Mouse (Mus musculus): Measurements from ENCODE around the gene Thap4. TPM values are rescaled to one million over a fixed set of nuclear protein-coding genes. Genes with fewer than 3 reads are reported as not detected.

The Thap4 gene
- total RNA-seq, 1 experiment from 2014 or later, result 6.8 TPM

DNA sequence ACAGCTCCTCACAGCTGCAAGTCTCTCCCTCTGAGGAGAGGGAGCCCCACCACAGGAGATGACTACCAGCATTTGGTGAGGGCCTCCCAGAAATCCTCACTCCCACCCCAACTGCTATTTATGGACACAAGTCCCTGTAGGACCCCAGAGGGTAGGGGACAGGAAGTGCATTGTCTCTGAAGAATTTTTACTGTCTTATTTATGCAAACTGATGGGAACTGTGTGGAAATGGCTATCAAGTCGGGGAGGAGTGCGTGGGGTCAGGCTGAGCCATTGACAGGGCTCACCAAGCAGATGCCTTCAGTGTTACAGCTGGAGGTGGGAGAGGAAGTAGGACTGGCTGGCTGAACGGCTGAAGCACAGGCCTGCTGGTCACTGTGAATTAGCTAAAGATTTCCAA is 57.3 kb downstream of the Thap4 start:
- ATAC-seq (replicated peaks; ENCODE audit: insufficient number of reproducible peaks, low FRiP score, low TSS enrichment, poor library complexity, severe bottlenecking), result no peak

DNA sequence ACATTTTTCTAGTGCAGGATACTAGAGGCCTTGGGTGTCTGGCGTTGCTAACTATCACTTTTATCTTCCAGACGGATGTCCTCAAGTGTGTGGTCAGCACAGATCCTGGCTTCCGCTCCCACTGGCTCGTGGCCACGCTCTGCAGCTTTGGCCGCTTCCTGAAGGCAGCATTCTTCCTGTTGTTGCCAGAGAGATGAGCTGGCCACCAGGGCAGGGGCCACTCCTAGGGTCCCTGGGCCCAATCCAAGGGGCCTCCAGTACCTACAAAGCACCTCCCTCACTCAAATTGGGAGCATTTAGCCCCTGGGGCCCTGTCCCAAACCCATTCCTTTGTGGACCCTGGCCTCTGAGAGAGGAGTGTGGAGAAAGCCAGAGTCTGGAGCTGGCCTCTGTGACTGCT is 59.7 kb downstream of the Thap4 start:
- no peak for ATAC-seq (replicated peaks; ENCODE audit: insufficient number of reproducible peaks, low FRiP score, low TSS enrichment, poor library complexity, severe bottlenecking)

DNA sequence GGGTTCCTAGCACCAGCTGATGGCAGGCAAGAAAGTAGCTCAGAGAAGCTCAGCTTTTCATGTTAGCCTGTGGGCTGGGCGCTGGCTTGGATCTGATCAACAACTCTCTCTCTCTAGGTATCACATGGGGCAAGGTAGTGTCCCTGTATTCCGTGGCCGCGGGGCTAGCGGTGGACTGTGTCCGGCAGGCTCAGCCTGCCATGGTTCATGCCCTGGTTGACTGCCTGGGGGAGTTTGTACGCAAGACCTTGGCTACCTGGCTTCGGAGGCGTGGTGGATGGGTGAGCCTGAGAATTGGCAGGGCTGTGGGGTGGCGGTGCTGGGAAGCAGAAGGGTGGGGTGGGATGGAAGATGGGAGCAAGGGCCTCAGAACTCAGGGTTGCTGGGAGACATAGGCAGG is 60.7 kb downstream of the Thap4 start:
- no peak for ATAC-seq (replicated peaks; ENCODE audit: insufficient number of reproducible peaks, low FRiP score, low TSS enrichment, poor library complexity, severe bottlenecking)

DNA sequence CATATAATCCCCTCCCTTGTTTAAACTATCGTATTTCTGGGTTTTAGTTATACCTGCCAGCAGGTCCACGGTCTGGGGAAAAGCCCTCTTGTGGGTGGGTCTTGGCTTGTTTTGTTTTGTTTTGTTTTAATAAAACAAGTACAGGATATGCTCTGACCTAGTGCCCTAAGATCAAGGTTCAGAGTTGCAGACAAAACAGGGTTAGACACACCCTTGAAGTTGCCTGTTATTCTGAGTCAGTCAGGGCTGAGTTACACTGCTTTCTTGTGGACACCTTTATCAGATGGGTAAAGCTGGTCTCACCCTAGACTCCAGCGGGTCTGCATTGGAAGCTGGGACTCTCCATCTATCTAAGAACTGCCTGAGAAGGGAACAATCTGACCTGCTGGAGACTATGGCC is 61.2 kb downstream of the Thap4 start:
- ATAC-seq (replicated peaks; ENCODE audit: insufficient number of reproducible peaks, low FRiP score, low TSS enrichment, poor library complexity, severe bottlenecking), result no peak

DNA sequence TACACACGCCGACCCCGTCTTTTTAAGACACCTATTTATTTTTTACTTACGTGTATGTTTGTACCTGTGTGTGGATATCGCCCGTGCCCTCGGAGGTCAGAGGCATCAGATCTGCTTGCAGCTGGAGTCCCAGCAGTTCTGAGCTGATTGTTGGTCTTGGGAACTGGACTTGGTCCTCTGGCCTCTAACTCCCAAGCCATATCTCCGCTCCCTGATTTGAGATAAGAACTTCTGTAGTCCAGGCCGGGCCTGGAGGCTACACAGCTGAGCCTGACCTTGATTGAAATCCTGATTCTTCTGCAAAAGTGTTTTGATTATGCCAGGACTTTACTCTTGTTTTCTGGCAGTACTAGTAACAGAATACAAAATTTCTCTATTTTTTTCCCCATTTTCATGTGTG is 61.9 kb downstream of the Thap4 start:
- ATAC-seq (replicated peaks; ENCODE audit: insufficient number of reproducible peaks, low FRiP score, low TSS enrichment, poor library complexity, severe bottlenecking), result no peak

DNA sequence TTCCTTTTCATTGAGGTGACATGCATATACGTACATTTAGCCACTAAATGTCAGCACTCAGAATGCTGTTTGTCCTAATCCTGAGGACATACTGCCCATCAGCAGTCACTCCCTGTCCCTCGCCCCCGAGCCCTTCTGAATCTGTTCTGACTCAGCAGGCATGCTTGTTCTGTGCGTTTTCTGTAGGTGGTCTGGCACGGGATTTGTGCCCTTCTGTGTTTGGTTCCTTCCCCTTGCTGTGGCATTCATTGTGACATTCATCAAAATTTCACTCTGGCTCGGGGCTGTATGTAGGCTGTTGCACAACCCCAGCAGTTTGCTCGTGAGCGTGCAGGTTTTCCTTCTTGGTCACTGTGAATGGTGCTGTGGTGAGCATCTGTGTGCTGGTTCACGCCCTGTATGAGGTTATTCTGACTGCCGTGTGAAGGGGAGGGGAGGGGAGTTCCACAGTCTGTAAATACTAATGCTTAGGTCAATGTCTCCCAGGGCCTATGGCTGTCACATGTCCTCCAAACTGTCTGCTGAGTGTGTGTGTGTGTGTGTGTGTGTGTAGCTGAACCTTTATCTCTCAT is 62.8 kb downstream of the Thap4 start:
- no peak for ATAC-seq (replicated peaks; ENCODE audit: insufficient number of reproducible peaks, low FRiP score, low TSS enrichment, poor library complexity, severe bottlenecking)

DNA sequence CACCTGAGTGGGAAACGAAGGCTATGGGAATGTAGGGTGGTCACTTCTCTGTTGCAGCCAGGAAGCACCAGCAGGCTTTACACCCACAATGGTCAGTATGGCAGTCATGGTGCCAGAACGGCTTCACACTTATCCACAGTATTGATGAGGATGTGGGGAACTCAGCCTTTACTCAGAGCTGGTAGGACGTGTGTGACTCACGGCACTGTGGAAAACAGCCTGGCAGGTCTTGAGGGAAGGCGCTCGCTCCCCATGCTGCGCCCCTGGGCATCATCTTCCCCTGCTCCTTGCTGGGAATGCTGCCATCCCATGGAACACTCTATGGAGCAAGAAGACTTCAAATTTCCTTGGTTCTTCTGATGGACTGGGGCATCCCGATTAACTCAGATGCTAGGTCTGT is 63.6 kb downstream of the Thap4 start:
- no peak for ATAC-seq (replicated peaks; ENCODE audit: insufficient number of reproducible peaks, low FRiP score, low TSS enrichment, poor library complexity, severe bottlenecking)

DNA sequence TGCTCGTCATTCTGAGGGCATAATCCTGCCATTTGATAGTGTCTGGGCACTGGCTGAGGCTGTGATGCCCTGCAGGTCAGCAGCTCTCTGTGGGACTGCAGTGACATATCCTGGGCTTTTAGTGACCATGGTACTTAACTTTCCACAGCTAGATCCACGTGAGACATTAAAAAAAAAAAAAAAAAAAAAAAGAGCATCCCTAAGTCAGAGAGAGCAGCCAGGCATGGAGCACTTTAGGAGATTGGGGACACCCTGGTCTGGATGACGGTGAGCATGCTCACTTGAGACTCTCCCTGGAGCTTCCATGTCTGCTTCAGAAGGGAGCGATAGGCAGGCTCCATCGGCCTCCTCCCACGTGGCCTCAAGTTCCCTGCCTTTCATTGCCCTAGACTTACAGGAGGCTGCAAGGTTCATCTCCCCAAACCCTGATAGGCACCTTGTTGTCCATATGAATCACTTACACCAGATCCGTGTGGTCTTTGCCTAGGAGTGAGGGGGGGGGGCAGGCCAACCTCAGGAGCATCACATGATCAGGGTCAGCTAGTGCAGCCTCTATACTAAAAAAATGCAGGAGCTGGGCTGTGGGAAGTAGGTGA is 64.7 kb downstream of the Thap4 start:
- no peak for ATAC-seq (replicated peaks; ENCODE audit: insufficient number of reproducible peaks, low FRiP score, low TSS enrichment, poor library complexity, severe bottlenecking)

DNA sequence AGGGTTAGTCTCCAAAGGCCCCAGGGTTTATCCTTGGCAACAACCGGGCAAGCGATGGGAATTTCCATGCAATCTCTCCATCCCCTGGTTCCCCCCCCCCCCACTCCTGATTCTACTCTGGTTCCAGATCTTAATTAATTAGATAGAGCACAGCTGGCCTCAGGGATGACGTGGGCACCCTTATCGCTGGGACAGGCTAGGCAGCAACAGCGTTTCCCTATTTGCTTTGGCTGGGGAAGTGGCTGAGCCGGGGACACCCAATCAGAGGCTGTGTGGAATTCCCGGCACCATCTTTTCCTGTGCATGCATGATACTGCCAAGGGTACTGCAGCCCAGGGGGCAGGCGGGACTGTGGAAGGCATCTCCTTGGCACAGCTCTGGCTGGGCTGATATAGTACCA is 66.5 kb downstream of the Thap4 start:
- no peak for ATAC-seq (replicated peaks; ENCODE audit: insufficient number of reproducible peaks, low FRiP score, low TSS enrichment, poor library complexity, severe bottlenecking)

DNA sequence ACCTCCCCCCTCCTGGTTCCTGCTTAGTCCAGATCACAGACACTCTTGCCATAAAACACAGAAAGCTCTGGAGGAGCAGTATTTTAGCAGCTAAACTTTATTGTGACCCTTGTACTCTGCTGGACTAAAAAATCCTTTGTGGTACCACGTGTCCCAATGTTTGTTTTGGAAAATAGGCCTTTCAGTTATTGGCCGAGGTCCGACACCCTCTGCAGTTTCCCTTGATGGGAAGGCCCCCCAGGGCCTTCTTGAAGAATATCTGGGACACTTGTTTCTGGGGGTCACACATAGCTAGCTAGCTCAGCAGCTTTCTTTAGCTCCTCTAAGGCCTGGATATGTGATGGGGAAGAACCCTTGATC is 67.7 kb downstream of the Thap4 start:
- no peak for ATAC-seq (replicated peaks; ENCODE audit: insufficient number of reproducible peaks, low FRiP score, low TSS enrichment, poor library complexity, severe bottlenecking)

DNA sequence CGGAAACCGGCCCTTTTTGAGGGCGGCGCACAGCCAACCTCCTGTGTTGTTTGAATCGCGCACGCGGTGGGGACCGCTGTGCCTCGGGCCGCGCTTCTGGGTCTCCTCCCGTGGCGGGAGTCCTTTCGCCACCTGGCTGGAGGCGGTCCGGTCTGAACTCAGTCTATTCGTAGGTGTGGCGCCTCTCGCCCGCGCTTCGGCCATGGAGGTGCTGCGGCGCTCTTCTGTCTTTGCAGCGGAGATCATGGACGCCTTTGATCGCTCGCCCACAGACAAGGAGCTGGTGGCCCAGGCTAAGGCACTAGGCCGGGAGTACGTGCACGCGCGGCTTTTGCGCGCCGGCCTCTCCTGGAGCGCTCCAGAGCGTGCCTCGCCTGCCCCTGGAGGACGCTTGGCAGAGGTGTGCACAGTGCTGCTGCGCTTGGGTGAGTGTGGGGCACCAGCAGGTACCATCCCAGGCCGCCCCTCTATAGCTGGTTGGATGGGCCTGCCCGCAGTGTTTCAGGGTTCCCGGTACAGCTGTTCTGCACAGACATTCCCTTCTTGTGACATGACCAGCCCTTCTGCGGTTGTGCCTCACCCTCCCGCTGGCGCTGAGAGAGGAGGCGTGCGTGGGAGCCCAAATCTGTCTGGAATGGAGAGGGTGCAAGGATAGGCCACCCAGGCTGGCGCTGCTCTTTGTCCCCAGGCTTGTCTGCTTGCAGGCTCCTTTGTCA is 68.3 kb downstream of the Thap4 start:
- no peak for ATAC-seq (replicated peaks; ENCODE audit: insufficient number of reproducible peaks, low FRiP score, low TSS enrichment, poor library complexity, severe bottlenecking)

DNA sequence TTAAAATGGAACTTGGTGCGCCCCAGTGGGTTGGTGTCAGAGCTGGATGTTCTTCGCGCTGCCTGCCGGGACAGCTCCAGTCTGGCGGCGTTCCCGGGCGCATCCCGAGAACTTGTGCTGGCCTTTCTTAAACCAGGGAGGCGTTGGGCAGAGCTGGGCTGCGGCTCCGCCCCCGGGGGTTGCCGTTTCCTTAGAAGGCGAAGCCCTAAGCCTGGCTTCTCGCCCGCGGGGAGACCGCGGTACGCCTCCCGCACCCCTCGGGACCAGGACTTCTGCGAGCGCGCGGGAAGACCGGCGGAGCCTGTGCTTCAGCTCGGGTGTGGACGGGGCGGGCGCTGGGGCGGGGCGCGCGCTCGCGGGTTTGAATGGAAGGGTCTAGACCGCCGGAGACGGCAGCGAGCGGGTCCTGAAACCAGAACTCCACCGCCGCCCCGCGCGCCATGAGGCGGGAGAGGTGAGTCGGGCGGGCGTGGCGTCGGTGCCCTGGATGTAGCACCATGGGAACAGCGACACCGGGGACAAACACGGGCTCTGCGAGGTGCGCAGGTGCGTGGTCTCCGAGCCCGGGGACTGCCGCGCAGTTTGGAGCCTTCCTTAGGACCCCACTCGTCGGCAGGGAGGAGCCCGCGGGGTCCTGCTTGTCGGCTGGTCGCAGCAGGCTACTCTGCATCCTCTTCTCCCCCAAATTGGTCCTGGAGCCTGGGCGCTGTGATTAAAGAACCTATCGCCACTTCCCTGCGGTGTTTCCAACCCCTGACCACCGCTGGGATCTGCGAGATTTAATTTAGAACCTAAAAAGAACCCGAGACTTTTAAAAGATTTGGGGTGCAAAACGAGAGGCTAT is 69.0 kb downstream of the Thap4 start, which contains the start of gene Bok:
Gene Bok (plus strand): TSS at position 260 of the 844 bp plus-strand sequence.
- ATAC-seq (replicated peaks; ENCODE audit: insufficient number of reproducible peaks, low FRiP score, low TSS enrichment, poor library complexity, severe bottlenecking), result no peak

DNA sequence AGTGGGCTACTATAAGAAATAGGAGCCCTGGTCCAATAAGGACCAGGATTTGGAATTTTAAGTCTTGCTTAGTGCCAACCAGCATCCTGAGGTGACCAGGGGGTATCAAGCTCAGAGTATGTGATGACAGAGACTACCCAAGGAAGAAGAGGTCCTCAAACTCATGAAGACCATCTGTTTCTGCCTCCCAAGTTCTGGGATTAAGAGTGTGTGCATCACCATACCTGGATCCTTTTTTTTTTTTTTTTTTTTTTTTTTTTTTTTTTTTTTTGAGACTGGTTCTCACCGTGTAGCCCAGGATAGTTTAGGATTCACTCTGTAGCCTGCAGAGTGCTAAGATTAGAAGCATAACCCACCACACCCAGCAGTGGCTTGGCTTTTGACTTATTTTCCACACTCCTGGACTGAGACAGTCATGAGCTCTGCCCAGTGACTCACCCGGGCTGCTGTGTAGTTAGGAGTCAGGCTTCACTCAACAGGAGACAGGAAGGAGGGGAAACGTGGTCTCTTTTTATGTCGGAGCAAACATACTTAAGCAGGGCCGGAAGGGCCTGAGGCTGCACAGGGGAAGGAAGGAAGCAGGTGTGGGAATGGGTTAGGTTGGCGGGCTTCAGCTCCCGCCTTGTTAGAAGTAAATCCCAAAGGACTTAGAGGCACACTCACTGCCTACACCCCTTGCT is 74.6 kb downstream of the Thap4 start:
- ATAC-seq (replicated peaks; ENCODE audit: insufficient number of reproducible peaks, low FRiP score, low TSS enrichment, poor library complexity, severe bottlenecking), result no peak

DNA sequence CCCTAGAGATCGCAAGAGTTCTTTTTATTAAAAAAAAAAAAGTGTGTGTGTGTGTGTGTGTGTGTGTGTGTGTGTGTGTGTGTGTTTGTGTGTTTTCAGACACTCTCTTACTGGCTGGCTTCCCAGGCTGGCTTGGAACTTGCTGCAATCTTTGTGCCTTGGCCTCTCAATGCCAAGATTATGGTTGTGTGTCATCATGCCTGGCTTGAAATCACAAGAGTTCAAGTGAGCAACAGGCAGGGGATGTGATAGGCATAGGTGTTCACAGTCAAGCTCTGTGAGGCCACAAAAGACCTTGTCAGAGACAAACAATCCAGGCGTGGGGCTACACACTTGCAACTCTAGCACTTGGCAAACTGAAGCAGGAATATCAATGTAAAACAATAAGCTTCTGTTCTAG is 76.3 kb downstream of the Thap4 start:
- ATAC-seq (replicated peaks; ENCODE audit: insufficient number of reproducible peaks, low FRiP score, low TSS enrichment, poor library complexity, severe bottlenecking), result no peak

DNA sequence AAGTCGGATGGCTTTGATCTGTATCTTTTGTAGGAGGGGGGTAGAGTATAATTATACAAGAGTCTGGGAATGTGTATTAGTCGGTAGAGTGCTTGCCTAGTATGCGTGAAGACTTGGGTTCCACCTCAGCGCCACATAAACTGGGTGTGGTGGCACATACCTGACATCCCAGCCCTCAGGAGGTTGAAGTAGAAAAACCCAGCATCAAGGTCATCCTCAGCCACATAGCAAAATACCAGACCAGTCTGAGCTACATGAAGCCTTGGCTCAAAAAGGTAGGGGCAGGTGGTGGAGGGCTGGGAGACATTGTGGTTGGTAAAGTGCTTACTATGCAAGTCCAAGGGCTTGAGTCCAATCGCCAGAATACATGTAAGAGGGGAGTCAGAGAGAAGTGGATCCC is 82.0 kb downstream of the Thap4 start:
- ATAC-seq (replicated peaks; ENCODE audit: insufficient number of reproducible peaks, low FRiP score, low TSS enrichment, poor library complexity, severe bottlenecking), result no peak

DNA sequence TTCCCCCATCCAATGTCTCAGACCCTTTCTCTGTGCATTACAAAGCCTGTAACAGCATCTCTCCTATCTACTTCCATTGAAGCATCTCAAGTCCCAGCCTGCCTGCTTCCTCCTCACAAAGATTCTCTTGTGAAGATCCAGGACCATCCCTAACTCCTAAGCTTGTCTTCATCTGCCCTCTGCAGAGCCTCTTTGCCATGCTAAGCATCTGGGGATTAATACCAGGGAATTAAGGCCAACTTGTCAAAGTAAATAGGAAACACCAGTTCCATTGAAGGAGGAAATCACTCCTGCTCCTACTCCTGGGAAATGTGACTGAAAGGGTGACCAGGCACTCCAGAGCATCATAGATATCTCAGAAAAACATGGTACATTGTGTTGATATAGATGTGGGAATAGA is 84.7 kb downstream of the Thap4 start:
- ATAC-seq (replicated peaks; ENCODE audit: insufficient number of reproducible peaks, low FRiP score, low TSS enrichment, poor library complexity, severe bottlenecking), result no peak

DNA sequence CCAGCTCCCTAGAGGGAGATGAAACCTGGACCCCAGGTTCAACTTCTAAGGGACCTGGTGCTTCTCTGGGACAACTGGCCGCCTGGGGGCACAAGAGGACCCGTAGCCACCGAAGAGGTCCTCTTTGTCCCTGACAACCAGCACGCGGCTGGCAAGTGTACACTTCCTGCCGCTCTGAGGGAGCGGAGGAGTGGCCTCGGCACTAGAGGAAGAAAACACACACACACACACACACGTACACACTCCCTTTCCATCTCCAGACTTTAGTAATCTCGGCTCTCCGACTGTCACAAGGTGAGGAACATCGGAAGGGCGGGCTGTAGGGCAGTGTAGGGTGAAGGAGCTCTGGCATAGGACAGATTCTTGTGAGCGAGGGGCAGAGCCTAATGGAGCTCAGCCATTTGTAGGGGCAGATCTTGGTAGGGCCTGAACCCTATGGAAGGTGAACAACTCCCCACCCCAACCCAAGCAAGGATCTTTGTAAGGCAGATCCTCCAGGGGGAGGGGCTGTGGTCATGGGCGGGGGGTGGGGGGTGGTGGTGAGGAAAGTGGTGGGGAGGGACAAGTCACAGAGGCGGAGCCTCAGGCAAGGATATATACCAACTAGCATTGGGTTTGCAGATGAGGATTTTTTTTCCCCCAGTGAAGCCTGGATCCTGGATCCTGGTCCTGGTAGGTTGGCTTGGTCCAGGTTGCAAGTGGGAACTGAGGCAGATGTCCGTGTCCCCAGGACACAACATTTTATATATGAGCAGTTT is 85.7 kb downstream of the Thap4 start:
- peak; percentile 83 for ATAC-seq (replicated peaks; ENCODE audit: insufficient number of reproducible peaks, low FRiP score, low TSS enrichment, poor library complexity, severe bottlenecking)

DNA sequence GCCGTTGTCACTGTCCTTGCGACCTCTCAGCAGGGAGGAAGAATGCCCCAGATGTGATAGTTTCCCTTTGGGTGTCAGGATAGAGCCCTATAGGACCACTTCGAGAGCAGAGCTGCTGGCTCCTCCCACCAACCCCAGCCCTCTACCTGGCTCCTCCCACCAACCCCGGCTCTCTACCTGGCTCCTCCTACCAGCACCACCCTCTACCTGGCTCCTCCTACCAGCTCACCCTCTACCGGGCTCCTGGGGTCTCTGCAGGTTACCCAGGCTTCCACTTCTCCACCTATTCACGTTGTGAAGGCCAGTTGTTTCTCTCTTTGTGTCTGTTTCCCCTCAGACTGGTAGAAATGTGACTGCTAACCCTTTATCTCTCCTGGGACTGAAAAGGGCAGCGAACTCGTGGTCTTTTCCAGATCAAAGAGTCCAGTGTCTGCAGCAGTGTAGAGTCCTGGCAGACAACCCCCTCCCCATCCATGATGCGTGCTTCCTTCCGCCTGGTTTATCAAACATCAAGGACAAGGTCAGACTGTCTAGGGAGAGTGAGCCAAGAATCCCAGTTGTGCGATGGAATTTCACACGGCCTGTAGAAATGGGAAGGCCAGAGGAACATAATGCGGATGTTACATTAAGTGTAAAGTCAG is 86.8 kb downstream of the Thap4 start:
- no peak; the same call in 1 of the 2 replicates for ATAC-seq (replicated peaks; ENCODE audit: insufficient number of reproducible peaks, low FRiP score, low TSS enrichment, poor library complexity, severe bottlenecking)
